Mouse (Mus musculus) cortical plate, adult 2 months (tissue): ENCODE results near the gene Tnk1. TPM values are rescaled to one million over a fixed set of nuclear protein-coding genes. Genes with fewer than 3 reads are reported as not detected.

Experiments used
- H3K27ac ChIP-seq: fragments of 200-500 bp; 2 replicates; pipeline ENCODE4 v1.5.1; 2012; ENCODE audit warnings: low read length, control low read depth, inconsistent platforms; ENCODE audit not compliant: insufficient read depth
- H3K4me1 ChIP-seq: fragments of 200-500 bp; 2 replicates; pipeline ENCODE4 v1.6.1; 2011; ENCODE audit warnings: low read length; ENCODE audit not compliant: control insufficient read depth, insufficient read depth
- H3K4me3 ChIP-seq: fragments of 200-500 bp; 2 replicates; pipeline ENCODE4 v1.5.1; 2011; ENCODE audit warnings: mild to moderate bottlenecking, low read length, control low read depth; ENCODE audit not compliant: insufficient read depth
- CTCF ChIP-seq: fragments of 200-500 bp; IDR thresholded peaks from 2 replicates; pipeline ENCODE4 v1.5.1; 2011; ENCODE audit warnings: mild to moderate bottlenecking, control low read depth, low read length; ENCODE audit not compliant: insufficient read depth; ENCODE audit errors: extremely low read depth
- POLR2A ChIP-seq: fragments of 200-500 bp; IDR thresholded peaks from 2 replicates; pipeline ENCODE4 v1.6.1; 2011; ENCODE audit warnings: mild to moderate bottlenecking, low read length, control low read depth; ENCODE audit not compliant: insufficient read depth; ENCODE audit errors: extremely low read depth
- polyA plus RNA-seq: library from polyadenylated mRNA; depleted of rRNA; stranded (reverse); fragments of >200 nt; gene quantifications from 2 replicates; pipeline ENCODE4 v1.2.3, GENCODE M21; 2012

The Tnk1 gene
- polyA plus RNA-seq, 1 experiment = 0.08 TPM

DNA sequence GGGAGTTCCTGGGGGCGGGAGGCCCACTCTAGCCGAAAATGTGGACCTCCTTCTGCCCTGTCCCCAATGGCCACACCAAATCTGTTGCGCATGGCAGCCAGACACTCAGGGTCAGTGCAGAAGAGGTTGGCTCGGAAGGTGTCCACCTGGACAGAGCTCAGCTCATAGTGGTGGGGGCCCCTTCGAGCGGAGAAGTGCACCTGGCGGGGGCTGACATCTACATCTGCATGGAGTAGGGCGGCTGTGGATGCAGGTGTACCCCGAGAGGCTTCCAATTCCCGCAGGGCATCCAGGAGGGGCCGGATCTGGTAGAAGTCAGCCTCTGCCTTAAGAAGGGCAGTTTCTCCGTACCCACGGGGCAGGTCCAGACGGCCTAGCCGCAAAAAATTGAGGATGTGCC lies 21.2 kb upstream of the Tnk1 start:
- Histone ChIP-seq H3K4me1 (no peaks in the 10 kb centered on the region), H3K4me3 (no peak overlapping the region), H3K27ac (no peak overlapping the region)
- TF ChIP-seq POLR2A (no peak), CTCF (no peak)

DNA sequence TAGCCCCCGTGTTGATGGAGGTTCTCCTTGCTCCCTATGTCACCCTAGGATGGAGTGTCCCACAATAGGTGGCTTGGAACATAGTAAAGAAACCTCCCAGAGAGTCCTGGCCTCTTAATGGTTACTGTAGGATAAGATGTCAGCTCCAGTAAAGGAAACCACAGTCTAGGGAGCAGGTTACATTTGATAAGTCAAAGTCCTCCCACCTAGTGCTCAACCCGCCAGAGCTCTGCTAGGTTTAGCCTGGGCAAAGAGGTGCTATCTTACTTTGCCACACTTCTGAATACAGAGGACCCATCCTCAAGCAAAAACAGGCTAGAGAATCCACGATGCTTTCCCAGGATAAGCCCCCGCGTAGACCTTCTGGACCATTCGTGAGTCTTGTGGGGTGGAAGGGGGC lies 20.4 kb upstream of the Tnk1 start:
- no peak overlapping the region for H3K4me3 ChIP-seq
- H3K4me1 ChIP-seq = no peaks in the 10 kb centered on the region
- no peak overlapping the region for H3K27ac ChIP-seq
- TF ChIP-seq CTCF (no peak), POLR2A (no peak)

DNA sequence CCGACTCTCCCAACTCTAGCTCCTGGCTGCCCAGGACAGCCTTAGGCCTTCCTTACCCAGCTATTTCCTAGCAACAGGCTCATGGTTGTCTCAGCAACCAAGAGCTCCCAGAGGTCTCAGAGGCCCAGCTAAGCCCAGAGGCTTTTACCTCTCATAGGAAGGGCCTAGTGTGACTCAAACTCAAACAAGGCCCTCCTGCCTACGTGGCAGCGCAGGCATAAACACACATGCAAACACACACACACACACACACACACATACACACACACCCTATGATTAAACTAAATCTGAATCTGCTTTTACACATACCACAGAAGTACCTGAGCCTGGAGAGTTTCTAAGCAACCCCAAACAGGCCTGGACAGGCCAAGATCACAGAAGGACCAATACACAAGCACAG lies 19.9 kb upstream of the Tnk1 start:
- TF ChIP-seq POLR2A = no peak
- TF ChIP-seq CTCF = no peak
- Histone ChIP-seq H3K4me1 (no peaks in the 10 kb centered on the region), H3K27ac (no peak overlapping the region), H3K4me3 (no peak overlapping the region)

DNA sequence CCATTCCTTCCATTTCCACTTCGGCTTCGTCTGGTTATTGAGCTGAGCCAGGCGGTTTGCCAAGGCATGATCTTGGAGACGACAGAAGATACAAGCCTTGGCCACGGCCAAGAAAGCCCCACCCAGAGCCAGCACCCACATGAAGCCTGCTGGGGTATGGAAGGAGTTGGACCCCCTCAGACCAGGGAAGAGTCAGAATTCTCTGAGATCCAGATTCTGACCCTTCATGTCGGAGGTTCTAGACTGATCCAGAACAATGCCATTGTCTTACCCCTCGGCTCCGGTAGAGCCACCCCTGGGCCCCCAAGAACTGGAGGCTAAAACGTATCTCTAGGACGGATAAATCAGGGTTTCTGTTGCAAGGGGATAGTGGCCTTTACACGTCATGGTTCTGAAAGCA lies 19.3 kb upstream of the Tnk1 start, which contains the start of gene Tmem95:
Tmem95 (minus strand) TSS at position 141 of the 400 bp plus-strand sequence.
- H3K27ac ChIP-seq = no peak within 1 kb of the TSS
- H3K4me3 ChIP-seq = no peak within 1 kb of the TSS
- TF ChIP-seq CTCF (no peak), POLR2A (no peak)
- H3K4me1 ChIP-seq = no peaks in the 10 kb centered on the region

DNA sequence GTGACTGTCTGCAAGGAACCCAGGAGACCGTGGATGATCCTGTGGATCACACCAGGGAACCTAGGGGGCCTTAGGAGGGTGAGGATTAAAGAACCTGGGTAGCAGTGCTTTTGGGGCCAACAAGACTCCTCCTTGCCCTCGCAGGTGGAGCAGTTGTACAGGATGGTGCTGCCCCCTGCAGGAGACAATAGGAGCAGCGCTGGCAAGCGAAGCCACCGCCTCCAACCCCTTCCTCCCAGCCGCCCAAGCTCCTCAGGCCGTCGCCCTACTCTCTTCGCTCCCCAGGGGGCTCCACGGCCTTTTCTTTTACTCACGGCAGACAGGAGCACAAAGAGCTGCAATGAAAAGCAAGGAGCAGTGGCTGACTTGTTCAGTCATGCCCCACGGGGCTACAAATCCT lies 18.3 kb upstream of the Tnk1 start:
- Histone ChIP-seq H3K4me1 (no peaks in the 10 kb centered on the region), H3K4me3 (no peak overlapping the region), H3K27ac (no peak overlapping the region)
- no peak for TF ChIP-seq POLR2A
- TF ChIP-seq CTCF = peak; percentile 71

DNA sequence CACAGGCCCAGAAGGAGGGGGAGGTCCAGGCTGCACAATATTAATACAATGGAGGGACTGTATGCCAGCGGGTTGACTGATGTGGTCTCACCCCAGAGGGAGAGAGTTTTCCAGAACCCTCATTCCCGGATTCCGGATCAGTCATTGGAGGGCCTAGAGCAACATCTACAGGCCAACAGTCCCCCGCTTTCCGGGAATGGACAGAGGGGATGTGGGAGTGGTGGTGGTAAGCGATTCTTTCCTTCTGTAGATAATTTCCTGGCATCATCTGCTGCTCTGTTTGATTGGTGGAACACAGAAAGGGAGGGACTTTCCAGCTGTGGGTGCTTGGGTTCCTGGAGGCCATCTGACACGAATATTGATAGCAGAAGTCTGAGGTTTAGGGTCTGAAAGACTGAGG lies 17.7 kb upstream of the Tnk1 start:
- H3K4me1 ChIP-seq = no peaks in the 10 kb centered on the region
- H3K4me3 ChIP-seq = no peak overlapping the region
- TF ChIP-seq POLR2A (no peak), CTCF (no peak)
- no peak overlapping the region for H3K27ac ChIP-seq

DNA sequence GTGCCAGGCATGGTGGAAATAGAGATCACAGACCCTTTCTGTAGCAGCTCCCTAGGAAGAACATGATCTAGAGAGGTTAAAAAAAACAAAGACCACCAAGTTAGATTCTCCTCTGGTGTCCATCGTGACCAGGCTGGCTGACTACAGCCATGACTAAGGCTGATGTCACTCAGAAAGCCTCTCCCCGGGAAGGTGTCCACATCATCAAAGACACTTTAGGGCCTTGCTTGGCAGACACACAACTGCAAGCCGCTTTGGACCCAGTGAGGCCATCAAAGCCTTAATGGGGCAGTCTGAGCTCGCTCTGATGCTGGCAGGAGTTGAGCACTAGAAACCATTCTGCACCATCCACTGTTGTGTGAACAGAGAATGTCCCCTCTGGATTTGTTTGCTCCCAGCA lies 13.9 kb upstream of the Tnk1 start:
- no peaks in the 10 kb centered on the region for H3K4me1 ChIP-seq
- no peak overlapping the region for H3K27ac ChIP-seq
- H3K4me3 ChIP-seq = no peak overlapping the region
- TF ChIP-seq CTCF (no peak), POLR2A (no peak)

DNA sequence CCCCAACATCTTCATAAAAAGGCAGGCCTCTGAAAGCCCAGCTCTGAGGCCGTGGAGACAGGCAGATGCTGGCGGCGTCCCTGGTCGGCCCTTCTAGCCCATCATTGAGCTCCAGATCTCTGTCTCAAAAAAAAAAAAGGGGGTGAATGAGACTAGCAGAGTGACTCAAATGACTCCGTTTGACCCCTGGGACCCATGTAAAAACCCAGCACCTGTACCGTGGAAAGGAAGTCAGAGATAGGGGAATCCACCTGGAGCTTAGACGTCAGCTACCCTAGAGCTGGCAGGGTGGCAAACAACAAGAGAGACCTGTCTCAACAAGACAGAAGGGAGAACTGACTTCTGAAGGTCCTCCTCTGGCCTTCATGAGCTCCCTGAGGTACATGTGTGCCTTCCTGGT lies 13.3 kb upstream of the Tnk1 start:
- no peak for TF ChIP-seq POLR2A
- no peak for TF ChIP-seq CTCF
- Histone ChIP-seq H3K27ac (no peak overlapping the region), H3K4me1 (no peaks in the 10 kb centered on the region)

DNA sequence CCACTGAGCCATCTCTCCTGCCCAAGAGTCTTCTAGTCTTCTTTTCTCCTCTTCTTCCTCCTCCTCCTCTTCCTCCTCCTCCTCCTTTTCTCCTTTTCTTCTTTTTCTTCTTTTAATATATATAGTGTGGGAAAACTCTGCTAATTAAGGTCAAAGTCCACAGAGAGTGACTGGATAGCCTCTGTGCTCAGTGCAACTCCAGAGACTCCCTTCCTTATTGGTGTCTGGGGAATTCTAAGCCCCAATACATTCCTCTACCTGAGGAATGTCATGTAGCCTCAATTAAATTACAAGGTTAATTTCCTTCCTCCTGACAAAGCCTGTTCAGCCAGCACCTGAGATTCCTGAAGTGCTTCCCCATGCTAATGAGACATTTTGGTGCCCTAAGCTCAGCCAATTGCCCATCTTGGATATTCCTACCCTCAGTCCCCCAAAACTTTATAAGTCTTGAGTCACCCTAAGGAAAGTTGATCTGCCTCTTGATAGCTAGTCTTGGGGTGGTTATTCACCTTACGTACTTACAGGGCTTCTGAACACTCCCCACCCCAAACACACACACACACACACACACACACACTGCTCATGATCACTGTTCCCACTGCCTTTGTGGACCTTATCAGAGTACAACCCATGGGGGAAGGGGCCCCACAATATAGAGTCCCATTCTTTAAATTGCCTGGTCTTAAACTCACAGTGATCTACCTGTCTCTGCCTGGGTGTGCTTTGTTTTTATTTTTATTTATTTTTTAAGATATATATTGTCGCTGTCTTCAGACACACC lies 11.9 kb upstream of the Tnk1 start:
- H3K27ac ChIP-seq = no peak overlapping the region
- peaks cover 2% of the 10 kb centered on the region; the same call in 1 of the 2 replicates for H3K4me1 ChIP-seq
- no peak for TF ChIP-seq CTCF
- TF ChIP-seq POLR2A = no peak
- H3K4me3 ChIP-seq = no peak overlapping the region

More for the DNA sequence above, 13.3 kb upstream of the Tnk1 start:
- H3K4me3 ChIP-seq = no peak overlapping the region

DNA sequence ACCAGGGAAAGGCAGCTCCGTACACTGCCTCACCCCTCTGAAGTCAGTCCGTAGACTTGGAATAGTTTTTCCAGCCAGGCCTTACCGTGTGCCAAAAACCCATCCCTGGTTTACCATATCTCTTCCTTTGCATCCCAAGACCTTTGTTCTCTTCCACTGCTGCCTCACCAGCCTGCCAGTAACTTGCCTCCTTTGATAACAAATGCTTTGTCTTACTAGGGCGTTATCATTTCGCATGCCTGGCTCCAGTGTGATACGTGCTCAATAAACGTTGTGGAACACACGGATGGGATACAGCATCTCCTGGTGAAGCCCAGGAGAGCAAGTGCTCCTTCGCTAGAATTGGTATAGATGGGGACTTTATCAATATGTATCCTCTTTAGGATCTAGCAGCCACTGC lies 8.8 kb upstream of the Tnk1 start:
- no peak overlapping the region for H3K27ac ChIP-seq

GRCm38 (mm10) chr11:69865561-69865960 lies 7.0 kb upstream of the Tnk1 start:
- H3K4me1 ChIP-seq = peaks cover 2% of the 10 kb centered on the region; the same call in 1 of the 2 replicates
- no peak overlapping the region for H3K27ac ChIP-seq
- TF ChIP-seq POLR2A (no peak), CTCF (no peak)
- no peak overlapping the region for H3K4me3 ChIP-seq

More for the DNA sequence above, 8.8 kb upstream of the Tnk1 start:
- H3K4me1 ChIP-seq = peaks cover 2% of the 10 kb centered on the region; the same call in 1 of the 2 replicates
- no peak for TF ChIP-seq POLR2A
- TF ChIP-seq CTCF = no peak
- H3K4me3 ChIP-seq = no peak overlapping the region
